Comparison of ENCODE assay signal across 8 mouse cellular contexts in the genomic region with DNA sequence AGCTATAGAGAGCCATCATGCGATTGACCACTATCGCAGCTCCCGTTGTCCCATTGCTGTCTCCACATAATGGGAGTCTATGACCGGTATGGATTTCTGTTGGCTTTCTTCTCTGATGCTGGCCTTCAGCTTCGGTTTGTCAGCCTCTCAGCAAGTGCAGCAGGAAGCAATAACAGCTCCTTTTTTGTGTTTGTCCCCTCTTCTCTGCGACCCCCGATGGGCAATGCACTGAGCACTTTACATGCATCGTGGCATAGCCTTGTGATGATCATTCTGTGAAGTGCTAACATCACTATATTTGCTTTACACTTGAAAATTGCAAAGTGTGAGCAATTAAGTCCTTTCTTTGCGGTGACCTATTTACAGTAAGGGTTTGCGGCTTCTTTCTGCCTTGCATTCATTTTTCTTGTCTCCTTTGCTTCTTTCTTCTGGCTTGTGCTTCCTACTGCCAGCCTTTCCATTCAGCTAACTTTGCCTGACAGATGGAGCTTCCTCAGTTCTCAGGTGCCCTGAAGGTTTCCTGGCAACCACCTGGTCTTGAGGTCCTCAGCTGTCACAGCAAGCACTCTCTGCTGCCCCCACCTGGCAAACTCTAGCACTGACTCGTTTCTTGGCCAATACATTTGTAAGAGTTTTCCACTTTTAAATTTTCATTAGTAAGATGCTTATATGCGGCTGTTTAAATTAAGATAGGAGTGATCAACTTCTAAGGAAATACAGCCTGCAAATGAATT.
DNase-seq lines count a peak whose midpoint lies in the region; ATAC-seq and TF ChIP-seq lines count a peak whose summit lies in the region.

No protein-coding gene starts in this region.

- WGBS in forebrain, embryonic 15.5 days = 68% methylated on average over 12 of the region's 12 CpGs
- 75% methylated on average over 12 of the region's 12 CpGs for WGBS in liver, embryonic 11.5 days

- peak; percentile 13 for TF ChIP-seq RAD21 in CH12.LX (IDR thresholded peaks at IDR 0.05; ENCODE audit: low read depth, low read length)

- H3K4me3 ChIP-seq in CH12.LX (replicated peaks in 1 of 3; ENCODE audit: low read depth in 2 of 3, low read length in 2 of 3, poor library complexity in 1 of 3) = no peak overlapping the region
- no peak overlapping the region for H3K4me3 ChIP-seq in forebrain, embryonic 15.5 days
- no peak overlapping the region for H3K4me3 ChIP-seq in liver, embryonic 11.5 days (ENCODE audit: low read depth, low read length)

- no peaks in the 10 kb centered on the region for H3K36me3 ChIP-seq in CH12.LX (replicated peaks in 1 of 2; ENCODE audit: control insufficient read depth in 1 of 2, insufficient read depth in 1 of 2, low read length in 1 of 2)
- H3K36me3 ChIP-seq in forebrain, embryonic 15.5 days = no peaks in the 10 kb centered on the region
- H3K36me3 ChIP-seq in liver, embryonic 11.5 days (ENCODE audit: control insufficient read depth, insufficient read depth, low read length) = no peaks in the 10 kb centered on the region

- no peaks in the 10 kb centered on the region for H3K79me2 ChIP-seq in CH12.LX (replicated peaks; ENCODE audit: control insufficient read depth, extremely low read depth, insufficient read depth, poor library complexity, severe bottlenecking)

- TF ChIP-seq CTCF in CH12.LX (conservative IDR thresholded peaks at IDR 0.05 in 1 of 2, IDR thresholded peaks at IDR 0.05 in 1 of 2; ENCODE audit: low read depth in 2 of 2, low read length in 2 of 2) = peak; percentile 38 to 41

- TF ChIP-seq EP300 in CH12.LX (IDR thresholded peaks at IDR 0.05; ENCODE audit: low read length) = no peak

- ATAC-seq in forebrain, embryonic 15.5 days (replicated peaks) = no peak
- ATAC-seq in liver, embryonic 11.5 days (replicated peaks; ENCODE audit: low FRiP score) = no peak
- no peak for ATAC-seq in inflammation-experienced regulatory T-cells, adult 6 months

- in situ Hi-C loops in CH12.LX (cut with MboI; ENCODE audit: low pct_ligation_motif_present, low pct_unique_long_range_greater_than_20kb, low sequenced_read_pairs) = loop anchor here (10.0 to 25.0 kb wide), 2 partner anchors 190 to 628 kb away; partner anchors contain the start of gene Gm17409

- H3K4me2 ChIP-seq in CH12.LX (ENCODE audit: insufficient read depth, low read depth, poor library complexity, severe bottlenecking) = no peak overlapping the region
- no peak overlapping the region for H3K4me2 ChIP-seq in forebrain, embryonic 15.5 days (replicated peaks)
- no peak overlapping the region for H3K4me2 ChIP-seq in liver, embryonic 11.5 days

- H3K9ac ChIP-seq in CH12.LX (ENCODE audit: insufficient read depth, low read depth) = no peak overlapping the region
- H3K9ac ChIP-seq in forebrain, embryonic 15.5 days (replicated peaks) = no peak overlapping the region
- H3K9ac ChIP-seq in liver, embryonic 11.5 days (ENCODE audit: low read depth, low read length) = no peak overlapping the region

- peaks cover 0 to 3% of the 10 kb centered on the region in 2 experiments; a peak in 1 of 4 replicates for H3K4me1 ChIP-seq in CH12.LX (ENCODE audit: control insufficient read depth in 1 of 2, insufficient read depth in 2 of 2)
- H3K4me1 ChIP-seq in forebrain, embryonic 15.5 days = peaks cover 28% of the 10 kb centered on the region
- H3K4me1 ChIP-seq in liver, embryonic 11.5 days (replicated peaks; ENCODE audit: control insufficient read depth, insufficient read depth, low read length) = no peaks in the 10 kb centered on the region

- H3K27me3 ChIP-seq in CH12.LX (replicated peaks) = no peaks in the 10 kb centered on the region
- H3K27me3 ChIP-seq in forebrain, embryonic 15.5 days = no peaks in the 10 kb centered on the region
- no peaks in the 10 kb centered on the region for H3K27me3 ChIP-seq in liver, embryonic 11.5 days (replicated peaks; ENCODE audit: control insufficient read depth, insufficient read depth, low read length)

- peaks cover 34% of the 10 kb centered on the region for H3K9me3 ChIP-seq in CH12.LX (replicated peaks; ENCODE audit: low read length)
- H3K9me3 ChIP-seq in forebrain, embryonic 15.5 days = no peaks in the 10 kb centered on the region
- H3K9me3 ChIP-seq in liver, embryonic 11.5 days (ENCODE audit: control insufficient read depth, low read length) = no peaks in the 10 kb centered on the region

- no peak overlapping the region for H3K27ac ChIP-seq in CH12.LX (ENCODE audit: insufficient read depth, low read depth)
- peak overlapping the region; percentile 46; the same call in 1 of the 2 replicates for H3K27ac ChIP-seq in forebrain, embryonic 15.5 days (replicated peaks)
- H3K27ac ChIP-seq in liver, embryonic 11.5 days (ENCODE audit: low read depth, low read length) = no peak overlapping the region

- dilution Hi-C loops in CH12.LX (cut with MboI; ENCODE audit: extremely low pct_ligation_motif_present, extremely low pct_unique_long_range_greater_than_20kb, low sequenced_read_pairs) = no loop called here

- TF ChIP-seq POLR2A in CH12.LX (IDR thresholded peaks at IDR 0.05; ENCODE audit: low read depth, low read length) = no peak

- peak; percentile 76 for DNase-seq in 3T3-L1 (ENCODE audit: low read depth, low spot score)
- peak; percentile 33 for DNase-seq in CH12.LX (ENCODE audit: extremely low read depth)
- DNase-seq in c-Kit-positive CD71-positive TER-119-positive erythroid progenitor cells, embryonic 14.5 days (ENCODE audit: low spot score) = peak; percentile 18
- DNase-seq in kidney, adult 8-10 months = peak; percentile 41 to 74
- peak; percentile 53 for DNase-seq in liver, embryonic 11.5 days (ENCODE audit: low spot score)
- peak; percentile 76 for DNase-seq in right cerebral cortex, postnatal 14 days

TF ChIP-seq in CH12.LX, 34 proteins besides CTCF, POLR2A, EP300 and RAD21:
- TF ChIP-seq SIN3A (IDR thresholded peaks at IDR 0.05; ENCODE audit: low read length) = no peak
- TF ChIP-seq TBP (conservative IDR thresholded peaks at IDR 0.05; ENCODE audit: low read depth, low read length) = no peak
- TF ChIP-seq MYC (IDR thresholded peaks at IDR 0.05; ENCODE audit: low read depth, low read length) = no peak
- TF ChIP-seq USF1 (IDR thresholded peaks at IDR 0.05; ENCODE audit: low read depth, low read length) = no peak
- peak; percentile 20; the same call in 1 of the 2 replicates for TF ChIP-seq SMC3 (IDR thresholded peaks at IDR 0.05; ENCODE audit: low read depth, low read length)

Comparison
In these comparisons a context has a peak if more than half of its experiments do, and no peak if none do; other contexts are left out.
1. DNase-seq: peak in every context shown above with its lines; median percentile 76 in 3T3-L1; 76 in right cerebral cortex, postnatal 14 days; 58 in kidney, adult 8-10 months; 53 in liver, embryonic 11.5 days; 33 in CH12.LX; 18 in c-Kit-positive CD71-positive TER-119-positive erythroid progenitor cells, embryonic 14.5 days.